Mouse (Mus musculus): ENCODE results near the gene Zfp385c. TPM values are rescaled to one million over a fixed set of nuclear protein-coding genes. Genes with fewer than 3 reads are reported as not detected.
A peak's percentile ranks its signal among the peaks of the same experiment; 100 is the strongest.

Zfp385c gene
- polyA plus RNA-seq, 1 experiment from 2014 or later, result 0.18 TPM

DNA sequence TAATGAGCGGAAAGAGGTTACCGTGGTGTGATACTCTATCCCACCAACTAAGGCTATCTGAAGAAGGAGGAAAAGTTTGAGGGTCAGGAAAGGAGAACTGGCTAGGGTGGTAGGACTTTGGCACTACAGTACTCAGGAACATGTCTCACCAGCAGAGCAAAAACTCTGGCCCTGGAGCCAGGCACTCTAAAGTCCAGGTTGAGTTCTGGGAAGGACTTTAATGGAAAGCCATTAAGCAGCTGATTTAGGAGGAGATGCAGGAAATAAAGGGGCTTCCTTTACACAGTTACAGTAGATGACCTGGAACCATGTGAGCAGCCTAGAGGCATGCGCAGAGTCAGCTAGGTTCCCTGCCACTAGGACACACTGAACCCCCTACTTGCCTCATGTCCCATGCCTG lies 34.9 kb upstream of the Zfp385c start:
- TF ChIP-seq EP300 (optimal IDR thresholded peaks at IDR 0.05) (no peak), CTCF (IDR thresholded peaks at IDR 0.05; ENCODE audit: low read depth) (no peak)
- H3K4me1 ChIP-seq (replicated peaks; ENCODE audit: control insufficient read depth, insufficient read depth), result 0 out of 2 replicates have a peak, but pooled peaks cover 5% of the 10 kb centered on the region
- no peak overlapping the region for H3K9ac ChIP-seq (ENCODE audit: low read length)
- 91% methylated on average over 3 of the region's 3 CpGs for WGBS
- H3K4me2 ChIP-seq (replicated peaks; ENCODE audit: low read depth), result no peak overlapping the region
- H3K36me3 ChIP-seq (ENCODE audit: control insufficient read depth, insufficient read depth, low read length), result peaks cover 4% of the 10 kb centered on the region; the same call in 1 of the 2 replicates
- no peaks in the 10 kb centered on the region for H3K9me3 ChIP-seq (ENCODE audit: control insufficient read depth, low read length)
- DNase-seq (ENCODE audit: low spot score) (no peak), ATAC-seq (ENCODE audit: low FRiP score, low TSS enrichment) (no peak)
- H3K27me3 ChIP-seq (ENCODE audit: control insufficient read depth, insufficient read depth, low read length), result no peaks in the 10 kb centered on the region
- H3K27ac ChIP-seq (replicated peaks), result no peak overlapping the region
- no peak overlapping the region for H3K4me3 ChIP-seq (ENCODE audit: low read depth, low read length)

DNA sequence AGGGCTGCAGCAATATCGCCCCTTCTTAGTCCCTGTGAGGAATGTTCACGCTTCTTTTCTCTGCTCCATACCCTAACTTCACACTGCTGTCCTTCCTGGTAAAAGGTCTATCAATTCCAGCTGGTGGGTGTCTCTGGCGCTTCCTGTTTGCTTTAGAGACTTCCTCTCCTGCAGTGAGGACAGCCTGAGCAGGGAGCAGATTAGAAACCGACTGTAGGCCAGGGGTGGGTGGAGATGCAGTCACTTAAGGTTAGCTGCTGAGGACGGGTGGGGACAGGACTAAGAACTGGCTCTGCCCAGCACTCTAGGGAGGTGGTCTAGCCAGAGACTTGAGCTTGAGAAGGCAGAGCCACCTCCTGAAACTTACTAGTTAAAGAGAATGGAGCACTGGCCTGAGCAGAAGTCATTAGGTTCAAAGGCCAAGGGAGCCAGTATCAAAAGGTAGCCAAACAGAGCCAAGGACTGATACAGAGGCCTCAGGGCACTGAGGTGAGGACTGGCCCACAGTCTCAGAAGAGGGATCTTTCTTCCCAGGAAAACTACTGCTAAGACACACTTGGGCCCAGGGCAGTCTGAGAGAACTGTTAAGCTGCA lies 32.8 kb upstream of the Zfp385c start:
- Histone ChIP-seq H3K27ac (replicated peaks) (peak overlapping the region; percentile 73), H3K36me3 (ENCODE audit: control insufficient read depth, insufficient read depth, low read length) (peaks cover 4% of the 10 kb centered on the region; the same call in 1 of the 2 replicates), H3K9me3 (ENCODE audit: control insufficient read depth, low read length) (no peaks in the 10 kb centered on the region), H3K27me3 (ENCODE audit: control insufficient read depth, insufficient read depth, low read length) (no peaks in the 10 kb centered on the region), H3K4me2 (replicated peaks; ENCODE audit: low read depth) (no peak overlapping the region), H3K4me3 (ENCODE audit: low read depth, low read length) (no peak overlapping the region), H3K9ac (ENCODE audit: low read length) (no peak overlapping the region), H3K4me1 (replicated peaks; ENCODE audit: control insufficient read depth, insufficient read depth) (peaks cover 14% of the 10 kb centered on the region; the same call in 1 of the 2 replicates)
- ATAC-seq (ENCODE audit: low FRiP score, low TSS enrichment) (peak; percentile 16), DNase-seq (ENCODE audit: low spot score) (no peak)
- no peak for TF ChIP-seq EP300 (optimal IDR thresholded peaks at IDR 0.05)
- 25% methylated on average over 5 of the region's 5 CpGs for WGBS

DNA sequence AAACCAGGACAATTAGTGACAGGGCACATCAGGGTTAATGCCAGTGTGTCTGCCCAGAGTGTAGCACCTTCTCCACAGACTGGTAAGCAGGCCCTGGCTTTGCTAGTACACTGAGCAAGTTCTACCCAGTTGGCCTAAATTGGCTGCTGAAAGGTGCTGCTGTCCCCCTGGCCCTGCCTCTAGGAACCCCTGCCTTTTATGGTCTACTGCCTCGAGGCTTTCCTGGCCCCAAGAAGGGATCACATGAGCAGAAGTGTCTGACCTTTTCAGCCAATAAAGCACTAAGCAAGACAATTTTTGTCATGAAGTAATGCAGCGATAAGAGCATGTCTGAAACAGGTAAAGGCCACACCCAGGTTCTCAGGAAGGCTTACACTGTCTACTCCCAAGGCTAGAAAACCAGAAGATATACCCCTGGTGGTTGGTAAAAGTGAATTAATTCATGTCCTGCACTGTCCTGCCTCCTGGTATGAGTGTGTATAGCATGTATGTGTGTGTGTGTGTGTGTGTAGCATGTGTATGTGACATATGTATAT lies 30.3 kb upstream of the Zfp385c start:
- Histone ChIP-seq H3K9me3 (ENCODE audit: control insufficient read depth, low read length) (no peaks in the 10 kb centered on the region), H3K4me2 (replicated peaks; ENCODE audit: low read depth) (no peak overlapping the region), H3K36me3 (ENCODE audit: control insufficient read depth, insufficient read depth, low read length) (no peaks in the 10 kb centered on the region), H3K27ac (replicated peaks) (0 out of 2 replicates have a peak overlapping the region, but pooled peaks have one; percentile 40), H3K9ac (ENCODE audit: low read length) (no peak overlapping the region), H3K27me3 (ENCODE audit: control insufficient read depth, insufficient read depth, low read length) (no peaks in the 10 kb centered on the region), H3K4me1 (replicated peaks; ENCODE audit: control insufficient read depth, insufficient read depth) (peaks cover 18% of the 10 kb centered on the region; the same call in 1 of the 2 replicates), H3K4me3 (ENCODE audit: low read depth, low read length) (no peak overlapping the region)
- DNase-seq (ENCODE audit: low spot score) (no peak), ATAC-seq (ENCODE audit: low FRiP score, low TSS enrichment) (no peak)
- TF ChIP-seq EP300 (optimal IDR thresholded peaks at IDR 0.05) (no peak), CTCF (IDR thresholded peaks at IDR 0.05; ENCODE audit: low read depth) (0 out of 2 replicates have a peak, but pooled peaks have one; percentile 2)
- WGBS, result 32% methylated on average over 2 of the region's 2 CpGs

DNA sequence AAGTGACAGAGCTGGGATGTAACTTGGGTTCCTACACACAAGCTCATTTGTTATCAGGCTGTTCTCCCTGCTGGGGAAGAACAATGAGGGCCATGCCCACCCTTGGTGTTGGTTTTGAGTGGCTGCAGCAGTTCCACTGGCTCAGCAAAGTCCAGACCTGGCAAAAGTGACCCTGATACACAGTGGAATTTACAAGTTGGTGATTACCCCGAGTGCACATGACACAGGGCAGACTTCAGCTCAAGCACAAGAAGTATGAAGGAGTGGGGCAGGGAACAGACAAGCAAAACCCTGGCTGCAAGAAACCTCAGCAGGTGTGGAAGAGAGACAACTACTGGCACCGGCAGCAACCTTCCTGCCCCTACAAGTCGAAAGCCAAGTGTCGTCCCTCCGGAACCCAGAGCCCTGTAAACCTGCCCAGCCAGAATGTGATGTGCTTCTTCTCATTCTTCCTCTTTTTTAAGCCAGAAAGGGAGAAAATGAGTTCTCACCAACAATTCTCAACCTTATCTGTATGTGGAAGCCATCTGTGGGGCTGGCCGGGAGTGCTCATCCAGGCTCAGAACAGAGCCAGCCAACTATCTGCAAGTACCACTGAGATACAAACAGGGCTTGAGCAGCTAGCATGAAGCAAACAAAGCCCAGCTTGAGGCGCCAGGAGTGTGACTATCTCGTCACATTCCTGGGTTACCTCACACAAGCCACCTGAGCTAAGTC lies 29.7 kb upstream of the Zfp385c start:
- H3K36me3 ChIP-seq (ENCODE audit: control insufficient read depth, insufficient read depth, low read length), result no peaks in the 10 kb centered on the region
- TF ChIP-seq CTCF (IDR thresholded peaks at IDR 0.05; ENCODE audit: low read depth) (no peak), EP300 (optimal IDR thresholded peaks at IDR 0.05) (no peak)
- H3K4me2 ChIP-seq (replicated peaks; ENCODE audit: low read depth), result no peak overlapping the region
- DNase-seq (ENCODE audit: low spot score) (no peak), ATAC-seq (ENCODE audit: low FRiP score, low TSS enrichment) (no peak)
- no peaks in the 10 kb centered on the region for H3K9me3 ChIP-seq (ENCODE audit: control insufficient read depth, low read length)
- H3K4me3 ChIP-seq (ENCODE audit: low read depth, low read length), result no peak overlapping the region
- no peak overlapping the region for H3K9ac ChIP-seq (ENCODE audit: low read length)
- 0 out of 2 replicates have a peak overlapping the region, but pooled peaks have one; percentile 40 for H3K27ac ChIP-seq (replicated peaks)
- 55% methylated on average over 8 of the region's 8 CpGs for WGBS
- H3K27me3 ChIP-seq (ENCODE audit: control insufficient read depth, insufficient read depth, low read length), result no peaks in the 10 kb centered on the region
- peaks cover 18% of the 10 kb centered on the region; the same call in 1 of the 2 replicates for H3K4me1 ChIP-seq (replicated peaks; ENCODE audit: control insufficient read depth, insufficient read depth)

DNA sequence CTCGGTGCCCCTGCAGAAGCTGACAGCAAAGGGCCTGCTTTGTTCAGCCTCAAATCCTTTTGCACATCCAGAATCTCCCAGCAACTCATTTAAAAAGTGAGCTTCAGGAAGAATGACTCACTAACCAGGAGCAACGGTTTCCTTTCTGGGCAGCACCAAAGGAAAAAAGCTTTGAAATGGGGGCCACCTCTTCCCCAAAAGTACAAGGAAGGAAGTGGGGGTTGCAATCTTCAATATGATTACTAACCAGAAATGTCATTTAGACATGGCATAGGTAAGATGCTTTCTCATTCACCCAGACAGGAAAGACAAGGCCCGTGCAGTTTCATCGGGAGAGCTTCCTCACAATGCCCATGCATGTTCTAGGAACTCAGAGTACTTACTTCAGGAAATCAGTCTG lies 29.0 kb upstream of the Zfp385c start:
- Histone ChIP-seq H3K9ac (ENCODE audit: low read length) (no peak overlapping the region; the same call in 1 of the 2 replicates), H3K27ac (replicated peaks) (peak overlapping the region; percentile 58), H3K4me2 (replicated peaks; ENCODE audit: low read depth) (no peak overlapping the region), H3K9me3 (ENCODE audit: control insufficient read depth, low read length) (no peaks in the 10 kb centered on the region), H3K4me1 (replicated peaks; ENCODE audit: control insufficient read depth, insufficient read depth) (peaks cover 18% of the 10 kb centered on the region; the same call in 1 of the 2 replicates), H3K36me3 (ENCODE audit: control insufficient read depth, insufficient read depth, low read length) (no peaks in the 10 kb centered on the region), H3K4me3 (ENCODE audit: low read depth, low read length) (no peak overlapping the region), H3K27me3 (ENCODE audit: control insufficient read depth, insufficient read depth, low read length) (no peaks in the 10 kb centered on the region)
- TF ChIP-seq CTCF (IDR thresholded peaks at IDR 0.05; ENCODE audit: low read depth), result no peak
- no peak for TF ChIP-seq EP300 (optimal IDR thresholded peaks at IDR 0.05)
- 44% methylated on average over 4 of the region's 4 CpGs for whole genome bisulfite sequencing
- no peak for ATAC-seq (ENCODE audit: low FRiP score, low TSS enrichment)
- no peak for DNase-seq (ENCODE audit: low spot score)
